Mouse (Mus musculus): ENCODE data around the gene Lrrc8d.

DNA sequence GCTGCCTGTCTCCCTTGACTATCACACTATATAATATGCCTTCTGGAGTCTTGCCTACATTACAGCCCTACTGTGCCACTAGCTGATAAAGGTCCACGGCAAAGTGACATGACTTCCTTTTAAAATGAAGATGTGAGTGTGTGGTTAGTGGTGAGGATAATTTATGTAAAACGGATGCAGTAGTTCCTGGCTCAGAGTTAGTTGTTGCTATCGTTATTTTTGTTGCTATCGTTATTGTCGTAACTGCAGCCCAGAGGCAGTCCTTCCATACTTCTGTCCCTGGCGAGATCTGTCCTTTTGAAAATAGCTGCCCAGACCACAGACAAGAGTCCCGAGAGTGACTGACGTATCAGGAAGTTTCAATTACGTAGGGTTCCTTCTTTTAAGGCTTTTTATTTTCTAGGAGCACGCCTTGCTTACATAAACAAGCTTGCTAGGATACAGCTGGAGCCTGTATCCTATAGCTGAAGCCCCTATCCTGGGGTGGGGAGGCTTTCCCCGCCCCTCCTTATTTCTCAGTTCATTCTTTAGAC lies 18.4 kb downstream of the Lrrc8d start:
- TF ChIP-seq CTCF (IDR thresholded peaks at IDR 0.05; ENCODE audit: insufficient read depth, low read length) = no peak
- TF ChIP-seq POLR2A (IDR thresholded peaks at IDR 0.05; ENCODE audit: borderline replicate concordance, extremely low read depth, low read depth, low read length) = no peak
